Mouse (Mus musculus) hindbrain, embryonic 14.5 days (tissue): ENCODE data around the gene Rras2. TPM values are rescaled to one million over a fixed set of nuclear protein-coding genes. Genes with fewer than 3 reads are reported as not detected.

Source experiments
- ATAC-seq: fragments of 200-750 bp; cut with Nextera tagmentation; 2 replicates; pipeline ENCODE4 v1.8.0; 2017; ENCODE audit warnings: moderate number of reproducible peaks, mild to moderate bottlenecking, moderate TSS enrichment, moderate library complexity; ENCODE audit not compliant: low FRiP score
- DNase-seq: peaks from one replicate; pipeline ENCODE4 v3.0.0-alpha.2; 2015; ENCODE audit warnings: low spot score
- H3K27ac ChIP-seq: fragments of 300-500 bp; sonication (generic); 2 replicates; pipeline ENCODE4 v1.5.1; 2014; ENCODE audit warnings: mild to moderate bottlenecking, moderate library complexity
- H3K27me3 ChIP-seq: fragments of 300-500 bp; sonication (generic); 2 replicates; pipeline ENCODE4 v1.6.1; 2014; ENCODE audit warnings: mild to moderate bottlenecking, low read length, mixed read lengths; ENCODE audit not compliant: control insufficient read depth, insufficient read depth
- H3K36me3 ChIP-seq: fragments of 300-500 bp; sonication (generic); replicated peaks from 2 replicates; pipeline ENCODE4 v1.6.1; 2014; ENCODE audit not compliant: control insufficient read depth, insufficient read depth
- H3K4me1 ChIP-seq: fragments of 300-500 bp; sonication (generic); replicated peaks from 2 replicates; pipeline ENCODE4 v1.6.1; 2014; ENCODE audit warnings: antibody characterized with exemption, low read length, mixed read lengths; ENCODE audit not compliant: control insufficient read depth, insufficient read depth
- H3K4me2 ChIP-seq: fragments of 300-500 bp; sonication (generic); replicated peaks from 2 replicates; pipeline ENCODE4 v1.6.1; 2014; ENCODE audit warnings: mild to moderate bottlenecking, moderate library complexity
- H3K4me3 ChIP-seq: fragments of 300-500 bp; sonication (generic); replicated peaks from 2 replicates; pipeline ENCODE4 v1.5.1; 2014; ENCODE audit warnings: mild to moderate bottlenecking, low read length
- H3K9ac ChIP-seq: fragments of 300-500 bp; sonication (generic); 2 replicates; pipeline ENCODE4 v1.6.1; 2014
- H3K9me3 ChIP-seq: fragments of 300-500 bp; sonication (generic); 2 replicates; pipeline ENCODE4 v1.6.1; 2016; ENCODE audit warnings: low read length; ENCODE audit not compliant: control insufficient read depth
- WGBS: fragments of 180-500 bp; shearing (Covaris S2); extraction: QIAGEN DNeasy Blood & Tissue Kit; methylation state at CpG from one replicate; pipeline ENCODE4 v1.1.7; 2014; 5-methylcytosine and 5-hydroxymethylcytosine counted together
- polyA plus RNA-seq: library from polyadenylated mRNA; unstranded; fragments of >200 nt; fragmentation: Nextera tagmentation; extraction: Ambion mirVana; gene quantifications from 2 replicates; pipeline ENCODE4 v1.2.1, GENCODE M21; 2014

Gene Rras2
- polyA plus RNA-seq, 1 experiment from 2014 or later, result 23.9 TPM

GRCm38 (mm10) chr7:114145841-114146240, 28.3 kb upstream of the Rras2 start:
- 84% methylated on average over 3 of the region's 3 CpGs for WGBS
- Histone ChIP-seq H3K9ac (no peak overlapping the region), H3K27me3 (no peaks in the 10 kb centered on the region), H3K9me3 (no peaks in the 10 kb centered on the region), H3K4me1 (no peaks in the 10 kb centered on the region), H3K4me3 (no peak overlapping the region), H3K36me3 (no peaks in the 10 kb centered on the region), H3K4me2 (no peak overlapping the region), H3K27ac (no peak overlapping the region)
- ATAC-seq (no peak), DNase-seq (no peak)

DNA sequence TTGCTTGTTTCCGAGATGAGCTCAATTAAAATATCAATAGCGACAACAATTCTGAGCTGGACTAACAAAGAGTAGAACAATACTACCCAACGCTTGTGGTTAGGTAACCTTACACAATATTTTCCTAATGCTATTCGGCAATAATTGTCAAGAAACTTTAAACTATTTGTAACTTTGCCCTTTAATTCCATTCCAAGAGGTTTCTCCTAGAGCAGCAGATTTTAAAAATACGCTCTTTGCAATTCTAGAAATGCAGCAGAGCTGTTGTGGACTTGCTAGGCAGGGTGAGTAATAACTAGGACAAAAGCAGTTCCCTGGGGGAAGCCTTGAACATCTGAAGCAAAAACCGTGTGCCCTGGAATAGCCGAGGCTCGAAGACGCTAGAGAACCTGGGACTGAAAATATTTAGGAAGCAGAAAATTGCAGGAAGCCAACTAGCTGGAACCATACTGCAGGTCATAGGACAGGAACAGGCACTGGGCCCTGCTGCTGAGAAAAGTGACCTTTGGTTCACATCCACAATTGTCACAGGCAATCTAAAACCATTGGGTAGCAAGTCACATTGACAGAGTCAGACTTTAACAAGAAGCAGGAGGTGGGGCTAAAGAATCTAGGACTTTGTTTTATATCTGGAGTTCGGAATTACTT, 24.7 kb upstream of the Rras2 start:
- Histone ChIP-seq H3K4me1 (no peaks in the 10 kb centered on the region), H3K4me3 (no peak overlapping the region), H3K4me2 (no peak overlapping the region), H3K27ac (no peak overlapping the region), H3K9ac (no peak overlapping the region), H3K9me3 (no peaks in the 10 kb centered on the region), H3K36me3 (no peaks in the 10 kb centered on the region), H3K27me3 (no peaks in the 10 kb centered on the region)
- WGBS, result 70% methylated on average over 10 of the region's 10 CpGs
- ATAC-seq (no peak), DNase-seq (no peak)

DNA sequence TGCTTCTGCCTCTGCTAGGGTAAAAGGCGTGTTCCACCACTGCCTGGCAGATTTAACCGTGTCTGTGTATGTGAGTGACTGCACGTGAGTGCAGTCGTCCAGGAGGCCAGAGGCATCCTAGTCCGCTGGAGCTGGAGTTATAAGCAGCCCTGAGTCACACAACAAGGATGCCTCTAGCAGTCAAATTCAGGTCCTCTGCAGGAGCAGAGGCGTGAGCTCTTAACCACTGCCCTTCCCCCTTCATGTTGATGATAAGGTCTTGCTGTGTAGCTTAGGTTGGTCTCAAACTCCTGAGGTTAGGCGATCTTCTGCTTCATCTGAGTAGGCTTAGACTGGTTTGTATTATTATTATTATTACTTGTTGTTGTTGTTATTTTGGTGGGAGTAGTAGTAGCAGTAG, 22.4 kb upstream of the Rras2 start:
- no peak for DNase-seq
- no peak for ATAC-seq

DNA sequence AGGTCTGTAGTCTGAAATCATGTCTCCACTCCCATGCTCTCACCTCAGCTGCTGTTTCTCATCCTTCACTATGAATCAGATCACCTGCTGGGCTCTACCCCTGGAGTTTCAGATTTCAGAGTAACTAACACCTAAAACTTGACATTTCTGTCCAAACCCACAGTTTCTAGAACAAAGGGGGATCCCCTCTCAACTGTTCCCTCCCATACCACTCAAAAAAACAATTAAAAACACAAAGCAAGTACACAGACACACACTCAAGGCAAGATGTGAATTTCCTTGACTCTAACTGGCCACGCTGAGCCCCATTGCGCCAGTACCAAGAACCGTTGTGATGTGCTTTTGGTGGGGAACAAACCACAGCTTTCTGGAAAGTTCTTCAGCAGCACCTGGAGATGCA, 21.8 kb upstream of the Rras2 start:
- no peaks in the 10 kb centered on the region for H3K4me1 ChIP-seq
- no peak overlapping the region for H3K4me2 ChIP-seq
- DNase-seq, result no peak
- no peak overlapping the region for H3K27ac ChIP-seq
- H3K9me3 ChIP-seq, result no peaks in the 10 kb centered on the region
- no peaks in the 10 kb centered on the region for H3K27me3 ChIP-seq
- WGBS, result 96% methylated on average over 3 of the region's 3 CpGs
- H3K4me3 ChIP-seq, result no peak overlapping the region
- no peak for ATAC-seq
- no peaks in the 10 kb centered on the region for H3K36me3 ChIP-seq
- no peak overlapping the region for H3K9ac ChIP-seq

More for the DNA sequence above, 22.4 kb upstream of the Rras2 start:
- no peaks in the 10 kb centered on the region for H3K9me3 ChIP-seq
- no peaks in the 10 kb centered on the region for H3K4me1 ChIP-seq
- WGBS, result 91% methylated on average over 7 of the region's 7 CpGs
- no peak overlapping the region for H3K27ac ChIP-seq
- H3K36me3 ChIP-seq, result no peaks in the 10 kb centered on the region
- no peak overlapping the region for H3K4me3 ChIP-seq
- no peak overlapping the region for H3K4me2 ChIP-seq
- no peaks in the 10 kb centered on the region for H3K27me3 ChIP-seq
- no peak overlapping the region for H3K9ac ChIP-seq

GRCm38 (mm10) chr7:114138261-114138660, 20.7 kb upstream of the Rras2 start:
- no peaks in the 10 kb centered on the region for H3K4me1 ChIP-seq
- H3K9ac ChIP-seq, result no peak overlapping the region
- DNase-seq (no peak), ATAC-seq (no peak)
- no peaks in the 10 kb centered on the region for H3K27me3 ChIP-seq
- no peaks in the 10 kb centered on the region for H3K9me3 ChIP-seq
- 95% methylated on average over 2 of the region's 2 CpGs for WGBS
- no peak overlapping the region for H3K4me3 ChIP-seq
- H3K27ac ChIP-seq, result no peak overlapping the region
- H3K4me2 ChIP-seq, result no peak overlapping the region
- H3K36me3 ChIP-seq, result no peaks in the 10 kb centered on the region

GRCm38 (mm10) chr7:114135166-114135565, 17.6 kb upstream of the Rras2 start:
- no peak for ATAC-seq
- Histone ChIP-seq H3K27me3 (no peaks in the 10 kb centered on the region), H3K36me3 (no peaks in the 10 kb centered on the region), H3K4me2 (0 out of 2 replicates have a peak overlapping the region, but pooled peaks have one; percentile 10), H3K27ac (no peak overlapping the region), H3K9me3 (no peaks in the 10 kb centered on the region), H3K9ac (no peak overlapping the region), H3K4me3 (no peak overlapping the region), H3K4me1 (0 out of 2 replicates have a peak, but pooled peaks cover 4% of the 10 kb centered on the region)
- DNase-seq, result no peak
- 28% methylated on average over 6 of the region's 6 CpGs for WGBS

DNA sequence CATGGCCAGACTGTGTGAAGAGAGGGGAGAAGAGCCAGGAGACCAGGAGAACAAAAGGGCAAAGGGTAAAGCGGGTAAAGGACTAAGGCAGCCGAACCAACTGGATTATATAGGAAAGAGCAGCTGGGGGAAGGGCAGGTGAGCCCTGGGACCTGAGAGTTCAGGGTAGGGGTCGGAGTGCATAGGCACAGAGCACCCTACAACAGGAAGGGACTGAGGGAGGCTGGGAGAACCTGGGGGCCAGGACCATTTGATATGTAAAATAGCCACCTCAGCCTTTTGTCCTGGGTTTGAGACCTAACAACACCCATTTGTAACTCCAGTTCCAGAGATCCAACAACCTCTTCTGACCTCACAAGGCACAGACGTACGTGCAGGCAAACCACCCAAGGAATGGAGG, 16.4 kb upstream of the Rras2 start:
- no peak overlapping the region for H3K27ac ChIP-seq
- ATAC-seq (no peak), DNase-seq (no peak)
- H3K4me1 ChIP-seq, result 0 out of 2 replicates have a peak, but pooled peaks cover 4% of the 10 kb centered on the region
- no peak overlapping the region for H3K4me3 ChIP-seq
- no peaks in the 10 kb centered on the region for H3K9me3 ChIP-seq
- 17% methylated on average over 5 of the region's 5 CpGs for WGBS
- H3K4me2 ChIP-seq, result no peak overlapping the region
- H3K27me3 ChIP-seq, result no peaks in the 10 kb centered on the region
- no peak overlapping the region for H3K9ac ChIP-seq
- H3K36me3 ChIP-seq, result no peaks in the 10 kb centered on the region

- Histone ChIP-seq H3K27me3 (no peaks in the 10 kb centered on the region), H3K9me3 (no peaks in the 10 kb centered on the region), H3K27ac (no peak overlapping the region), H3K9ac (no peak overlapping the region), H3K4me2 (no peak overlapping the region), H3K4me3 (no peak overlapping the region), H3K4me1 (0 out of 2 replicates have a peak, but pooled peaks cover 4% of the 10 kb centered on the region), H3K36me3 (no peaks in the 10 kb centered on the region)
- WGBS, result 24% methylated on average over 8 of the region's 8 CpGs
- ATAC-seq (no peak), DNase-seq (no peak)
Measured at GRCm38 (mm10) chr7:114132316-114132715, 14.7 kb upstream of the Rras2 start.

GRCm38 (mm10) chr7:114129281-114129680, 11.7 kb upstream of the Rras2 start:
- Histone ChIP-seq H3K4me1 (0 out of 2 replicates have a peak, but pooled peaks cover 4% of the 10 kb centered on the region), H3K36me3 (no peaks in the 10 kb centered on the region), H3K4me3 (no peak overlapping the region), H3K27ac (no peak overlapping the region), H3K27me3 (no peaks in the 10 kb centered on the region), H3K9ac (no peak overlapping the region), H3K9me3 (no peaks in the 10 kb centered on the region), H3K4me2 (no peak overlapping the region)
- 58% methylated on average over 2 of the region's 2 CpGs for WGBS
- no peak for ATAC-seq
- no peak for DNase-seq

GRCm38 (mm10) chr7:114118180-114118579, 599 bp upstream of the Rras2 start:
- H3K36me3 ChIP-seq, result no peaks in the 10 kb centered on the region
- no peak overlapping the region for H3K9ac ChIP-seq
- no peak for ATAC-seq
- 47% methylated on average over 7 of the region's 7 CpGs for WGBS
- H3K4me3 ChIP-seq, result peak overlapping the region; percentile 89
- peak overlapping the region; percentile 90; the same call in 1 of the 2 replicates for H3K27ac ChIP-seq
- H3K9me3 ChIP-seq, result no peaks in the 10 kb centered on the region
- peaks cover 10% of the 10 kb centered on the region; the same call in 1 of the 2 replicates for H3K4me1 ChIP-seq
- H3K27me3 ChIP-seq, result no peaks in the 10 kb centered on the region
- H3K4me2 ChIP-seq, result peak overlapping the region; percentile 71
- DNase-seq, result no peak
